Mouse (Mus musculus) neural tube, embryonic 11.5 days (tissue): Measurements from ENCODE around the gene Chrm5. TPM values are rescaled to one million over a fixed set of nuclear protein-coding genes. Genes with fewer than 3 reads are reported as not detected.

Source experiments
- polyA plus RNA-seq: library from polyadenylated mRNA; unstranded; fragments of >200 nt; fragmentation: Nextera tagmentation; extraction: Ambion mirVana; gene quantifications from 2 replicates; pipeline ENCODE4 v1.2.1, GENCODE M21; 2014

Chrm5 gene
- polyA plus RNA-seq, 1 experiment from 2014 or later, result not detected

Other genes starting within 250 kb of the Chrm5 start
- 9.7 and 12.8 TPM in 2 replicates for gene Lpcat4, start 241.3 kb downstream of the Chrm5 start, polyA plus RNA-seq
- not detected in 2 replicates for gene Nutm1, start 221.5 kb downstream of the Chrm5 start, polyA plus RNA-seq
- 167 and 171 TPM in 2 replicates for gene Nop10, start 218.8 kb downstream of the Chrm5 start, polyA plus RNA-seq
- 15.3 and 15.4 TPM in 2 replicates for gene Slc12a6, start 214.9 kb downstream of the Chrm5 start, polyA plus RNA-seq
- gene Gm21985, start 214.5 kb downstream of the Chrm5 start, polyA plus RNA-seq, result not detected in 2 replicates
- 122 and 124 TPM in 2 replicates for gene Emc4, start 112.7 kb downstream of the Chrm5 start, polyA plus RNA-seq
- gene Katnbl1, start 101.6 kb downstream of the Chrm5 start, polyA plus RNA-seq, result 54.6 and 55.2 TPM in 2 replicates
- gene Emc7, start 25.8 kb downstream of the Chrm5 start, polyA plus RNA-seq, result 11.1 and 11.6 TPM in 2 replicates
- gene Aven, start 12.2 kb upstream of the Chrm5 start, polyA plus RNA-seq, result 7.7 and 7.8 TPM in 2 replicates